Mouse (Mus musculus): ENCODE measurements at regions not wholly inside any gene's neighbourhood (a gene's known extent, or its start where the extent isn't known, plus 50 kb on each side); places are given as distances from the start of the nearest gene placed in this dataset.
A peak's percentile ranks its signal among the peaks of the same experiment; 100 is the strongest.

DNA sequence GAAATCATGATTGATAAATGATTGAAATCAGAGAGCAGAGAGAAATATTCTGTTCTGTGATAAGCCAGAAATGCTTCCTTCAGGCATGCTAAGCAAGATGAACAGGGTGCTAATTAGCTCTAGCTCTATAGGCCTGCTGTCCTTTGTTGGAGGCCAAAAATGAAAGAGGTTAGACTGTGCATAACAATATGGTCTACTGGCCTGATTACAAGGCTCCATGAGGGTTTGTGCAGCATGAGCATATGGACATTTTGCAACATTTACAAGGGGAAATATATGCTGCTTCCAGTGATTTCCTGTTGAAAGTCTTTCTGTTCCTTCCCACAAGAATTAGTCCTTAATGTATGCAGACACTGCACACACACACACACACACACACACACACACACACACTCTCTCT is 114.3 kb downstream of the Ldoc1 start:
- Histone ChIP-seq H3K9ac (ENCODE audit: low read depth, low read length) (no peak overlapping the region), H3K4me2 (ENCODE audit: low read length) (no peak overlapping the region), H3K4me1 (ENCODE audit: control insufficient read depth, insufficient read depth, low read depth, low read length) (no peaks in the 10 kb centered on the region), H3K36me3 (ENCODE audit: control insufficient read depth, insufficient read depth, low read length) (no peaks in the 10 kb centered on the region), H3K9me3 (ENCODE audit: control insufficient read depth, low read length) (no peaks in the 10 kb centered on the region), H3K27me3 (replicated peaks; ENCODE audit: control insufficient read depth, insufficient read depth, low read length) (no peaks in the 10 kb centered on the region), H3K27ac (ENCODE audit: low read depth, low read length) (no peak overlapping the region), H3K4me3 (ENCODE audit: low read length) (no peak overlapping the region)
- peak; percentile 65; the same call in 1 of the 2 replicates for ATAC-seq

DNA sequence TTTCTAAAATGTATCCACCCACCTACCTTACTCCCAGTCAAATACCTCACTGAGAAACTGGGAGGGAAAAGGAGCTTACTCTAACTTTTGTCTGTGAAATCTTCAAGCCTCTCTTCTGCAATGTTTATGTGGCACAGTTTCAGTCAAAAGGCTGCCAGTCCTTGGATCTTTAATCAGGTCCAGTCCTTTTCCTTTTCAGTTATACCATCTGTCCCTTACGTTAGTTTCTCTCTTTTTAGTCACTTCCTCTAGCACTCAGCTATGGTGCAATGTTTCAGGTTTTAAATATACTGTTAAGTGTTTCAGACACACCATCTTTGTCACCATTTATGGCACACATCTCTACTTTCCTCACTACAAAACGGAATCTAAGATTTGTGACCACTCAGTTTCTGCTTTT is 115.0 kb downstream of the Ldoc1 start:
- ATAC-seq: no peak
- 65% methylated on average over 2 of the region's 2 CpGs for WGBS

More for the DNA sequence above, 115.0 kb downstream of the Ldoc1 start:
- Histone ChIP-seq H3K4me3 (ENCODE audit: low read length) (no peak overlapping the region), H3K27ac (ENCODE audit: low read depth, low read length) (no peak overlapping the region), H3K9me3 (ENCODE audit: control insufficient read depth, low read length) (no peaks in the 10 kb centered on the region), H3K4me2 (ENCODE audit: low read length) (no peak overlapping the region), H3K4me1 (ENCODE audit: control insufficient read depth, insufficient read depth, low read depth, low read length) (no peaks in the 10 kb centered on the region), H3K27me3 (replicated peaks; ENCODE audit: control insufficient read depth, insufficient read depth, low read length) (no peaks in the 10 kb centered on the region), H3K36me3 (ENCODE audit: control insufficient read depth, insufficient read depth, low read length) (no peaks in the 10 kb centered on the region), H3K9ac (ENCODE audit: low read depth, low read length) (no peak overlapping the region)
